Mouse (Mus musculus): Measurements from ENCODE around the gene Cwc22. TPM values are rescaled to one million over a fixed set of nuclear protein-coding genes. Genes with fewer than 3 reads are reported as not detected.

Cwc22 gene
- polyA plus RNA-seq, 1 experiment from 2014 or later = 31.4 TPM

- Histone ChIP-seq H3K27me3 (no peaks in the 10 kb centered on the region), H3K4me2 (no peak overlapping the region), H3K27ac (no peak overlapping the region), H3K36me3 (no peaks in the 10 kb centered on the region), H3K4me1 (no peaks in the 10 kb centered on the region), H3K9me3 (no peaks in the 10 kb centered on the region), H3K4me3 (no peak overlapping the region), H3K9ac (no peak overlapping the region)
- ATAC-seq (ENCODE audit: borderline replicate concordance, extremely low read depth, low FRiP score, low TSS enrichment) = no peak
- WGBS = 22% methylated on average over 6 of the region's 6 CpGs
Measured at GRCm38 (mm10) chr2:77841464-77841863, 104.7 kb downstream of the Cwc22 start.

GRCm38 (mm10) chr2:77839587-77839986 lies 106.6 kb downstream of the Cwc22 start:
- Histone ChIP-seq H3K4me1 (no peaks in the 10 kb centered on the region), H3K27ac (no peak overlapping the region), H3K27me3 (no peaks in the 10 kb centered on the region), H3K9me3 (no peaks in the 10 kb centered on the region), H3K4me3 (no peak overlapping the region), H3K4me2 (no peak overlapping the region), H3K36me3 (no peaks in the 10 kb centered on the region), H3K9ac (no peak overlapping the region)
- 82% methylated on average over 17 of the region's 17 CpGs for WGBS
- ATAC-seq (ENCODE audit: borderline replicate concordance, extremely low read depth, low FRiP score, low TSS enrichment) = no peak

- Histone ChIP-seq H3K27me3 (no peaks in the 10 kb centered on the region), H3K9ac (no peak overlapping the region), H3K27ac (no peak overlapping the region), H3K4me2 (no peak overlapping the region), H3K36me3 (no peaks in the 10 kb centered on the region), H3K4me3 (no peak overlapping the region), H3K9me3 (no peaks in the 10 kb centered on the region), H3K4me1 (no peaks in the 10 kb centered on the region)
- ATAC-seq (ENCODE audit: borderline replicate concordance, extremely low read depth, low FRiP score, low TSS enrichment) = no peak
- WGBS = 75% methylated on average over 1 of the region's 1 CpGs
Measured at GRCm38 (mm10) chr2:77838688-77839087, 107.5 kb downstream of the Cwc22 start.

GRCm38 (mm10) chr2:77835781-77836180 lies 110.4 kb downstream of the Cwc22 start:
- H3K4me3 ChIP-seq = no peak overlapping the region
- no peaks in the 10 kb centered on the region for H3K27me3 ChIP-seq
- no peaks in the 10 kb centered on the region for H3K4me1 ChIP-seq
- no peak overlapping the region for H3K9ac ChIP-seq
- H3K27ac ChIP-seq = no peak overlapping the region
- H3K36me3 ChIP-seq = no peaks in the 10 kb centered on the region
- ATAC-seq (ENCODE audit: borderline replicate concordance, extremely low read depth, low FRiP score, low TSS enrichment) = no peak
- H3K9me3 ChIP-seq = no peaks in the 10 kb centered on the region
- 52% methylated on average over 3 of the region's 3 CpGs for WGBS
- no peak overlapping the region for H3K4me2 ChIP-seq

Other genes with a start within 250 kb of the Cwc22 start
- 4.9 and 5.9 TPM in 2 replicates for gene Zfp385b, start 126.7 kb downstream of the Cwc22 start, polyA plus RNA-seq (2015; fragmentation: Nextera tagmentation; extraction: Ambion mirVana)

Measured in lung, embryonic 15.5 days (tissue).